Mouse (Mus musculus): ENCODE measurements around the gene Fgfr2. TPM values are rescaled to one million over a fixed set of nuclear protein-coding genes. Genes with fewer than 3 reads are reported as not detected.

Fgfr2 gene
- polyA plus RNA-seq, 1 experiment, result 59.9 TPM

- Histone ChIP-seq H3K27ac (ENCODE audit: insufficient read depth, low read length) (no peak overlapping the region), H3K4me3 (ENCODE audit: insufficient read depth, low read length) (no peak overlapping the region), H3K4me1 (ENCODE audit: control insufficient read depth, insufficient read depth, low read length) (no peaks in the 10 kb centered on the region)
- TF ChIP-seq CTCF (IDR thresholded peaks at IDR 0.05; ENCODE audit: borderline replicate concordance, insufficient read depth, low read length) (no peak), POLR2A (IDR thresholded peaks at IDR 0.05; ENCODE audit: low read depth, low read length) (no peak)
Measured at GRCm38 (mm10) chr7:132464894-132465293, 658.3 kb downstream of the Fgfr2 start.

- no peaks in the 10 kb centered on the region for H3K4me1 ChIP-seq (ENCODE audit: control insufficient read depth, insufficient read depth, low read length)
- TF ChIP-seq CTCF (IDR thresholded peaks at IDR 0.05; ENCODE audit: borderline replicate concordance, insufficient read depth, low read length), result no peak
- no peak for TF ChIP-seq POLR2A (IDR thresholded peaks at IDR 0.05; ENCODE audit: low read depth, low read length)
- no peak overlapping the region for H3K4me3 ChIP-seq (ENCODE audit: insufficient read depth, low read length)
- H3K27ac ChIP-seq (ENCODE audit: insufficient read depth, low read length), result no peak overlapping the region
Measured at GRCm38 (mm10) chr7:132458493-132458892, 664.7 kb downstream of the Fgfr2 start.

- H3K27ac ChIP-seq (ENCODE audit: insufficient read depth, low read length), result no peak overlapping the region
- TF ChIP-seq POLR2A (IDR thresholded peaks at IDR 0.05; ENCODE audit: low read depth, low read length) (no peak), CTCF (IDR thresholded peaks at IDR 0.05; ENCODE audit: borderline replicate concordance, insufficient read depth, low read length) (no peak)
- no peaks in the 10 kb centered on the region for H3K4me1 ChIP-seq (ENCODE audit: control insufficient read depth, insufficient read depth, low read length)
- H3K4me3 ChIP-seq (ENCODE audit: insufficient read depth, low read length), result no peak overlapping the region
Measured at GRCm38 (mm10) chr7:132455071-132455720, 668.0 kb downstream of the Fgfr2 start.

GRCm38 (mm10) chr7:132449891-132450735 is 673.0 kb downstream of the Fgfr2 start:
- TF ChIP-seq CTCF (IDR thresholded peaks at IDR 0.05; ENCODE audit: borderline replicate concordance, insufficient read depth, low read length) (no peak), POLR2A (IDR thresholded peaks at IDR 0.05; ENCODE audit: low read depth, low read length) (no peak)
- Histone ChIP-seq H3K4me1 (ENCODE audit: control insufficient read depth, insufficient read depth, low read length) (no peaks in the 10 kb centered on the region), H3K4me3 (ENCODE audit: insufficient read depth, low read length) (no peak overlapping the region), H3K27ac (ENCODE audit: insufficient read depth, low read length) (no peak overlapping the region)

- no peak overlapping the region for H3K4me3 ChIP-seq (ENCODE audit: insufficient read depth, low read length)
- peaks cover 6% of the 10 kb centered on the region for H3K4me1 ChIP-seq (ENCODE audit: control insufficient read depth, insufficient read depth, low read length)
- TF ChIP-seq POLR2A (IDR thresholded peaks at IDR 0.05; ENCODE audit: low read depth, low read length) (no peak), CTCF (IDR thresholded peaks at IDR 0.05; ENCODE audit: borderline replicate concordance, insufficient read depth, low read length) (no peak)
- no peak overlapping the region for H3K27ac ChIP-seq (ENCODE audit: insufficient read depth, low read length)
Measured at GRCm38 (mm10) chr7:132448511-132449154, 674.5 kb downstream of the Fgfr2 start.

- peaks cover 11% of the 10 kb centered on the region for H3K4me1 ChIP-seq (ENCODE audit: control insufficient read depth, insufficient read depth, low read length)
- TF ChIP-seq CTCF (IDR thresholded peaks at IDR 0.05; ENCODE audit: borderline replicate concordance, insufficient read depth, low read length), result no peak
- TF ChIP-seq POLR2A (IDR thresholded peaks at IDR 0.05; ENCODE audit: low read depth, low read length), result no peak
- no peak overlapping the region for H3K27ac ChIP-seq (ENCODE audit: insufficient read depth, low read length)
- no peak overlapping the region for H3K4me3 ChIP-seq (ENCODE audit: insufficient read depth, low read length)
Measured at GRCm38 (mm10) chr7:132447558-132447957, 675.6 kb downstream of the Fgfr2 start.

- Histone ChIP-seq H3K4me3 (ENCODE audit: insufficient read depth, low read length) (no peak overlapping the region), H3K4me1 (ENCODE audit: control insufficient read depth, insufficient read depth, low read length) (peaks cover 11% of the 10 kb centered on the region), H3K27ac (ENCODE audit: insufficient read depth, low read length) (no peak overlapping the region)
- TF ChIP-seq POLR2A (IDR thresholded peaks at IDR 0.05; ENCODE audit: low read depth, low read length) (no peak), CTCF (IDR thresholded peaks at IDR 0.05; ENCODE audit: borderline replicate concordance, insufficient read depth, low read length) (no peak)
Measured at GRCm38 (mm10) chr7:132446841-132447240, 676.3 kb downstream of the Fgfr2 start.

- TF ChIP-seq CTCF (IDR thresholded peaks at IDR 0.05; ENCODE audit: borderline replicate concordance, insufficient read depth, low read length), result no peak
- H3K4me1 ChIP-seq (ENCODE audit: control insufficient read depth, insufficient read depth, low read length), result peaks cover 11% of the 10 kb centered on the region
- peak overlapping the region; percentile 65 for H3K27ac ChIP-seq (ENCODE audit: insufficient read depth, low read length)
- no peak overlapping the region for H3K4me3 ChIP-seq (ENCODE audit: insufficient read depth, low read length)
Measured at GRCm38 (mm10) chr7:132444221-132444620, 678.9 kb downstream of the Fgfr2 start.

- Histone ChIP-seq H3K27ac (ENCODE audit: insufficient read depth, low read length) (peak overlapping the region; percentile 65), H3K4me1 (ENCODE audit: control insufficient read depth, insufficient read depth, low read length) (peaks cover 11% of the 10 kb centered on the region), H3K4me3 (ENCODE audit: insufficient read depth, low read length) (no peak overlapping the region)
- TF ChIP-seq POLR2A (IDR thresholded peaks at IDR 0.05; ENCODE audit: low read depth, low read length) (no peak), CTCF (IDR thresholded peaks at IDR 0.05; ENCODE audit: borderline replicate concordance, insufficient read depth, low read length) (no peak)
Measured at GRCm38 (mm10) chr7:132443769-132444168, 679.4 kb downstream of the Fgfr2 start.
